Mouse (Mus musculus) megakaryocyte, embryonic 14.5 days (primary cell): Measurements from ENCODE around the gene Dpp3. TPM values are rescaled to one million over a fixed set of nuclear protein-coding genes. Genes with fewer than 3 reads are reported as not detected.

Experiments used
- H3K27me3 ChIP-seq: replicated peaks from 2 replicates; pipeline ENCODE3; 2012; ENCODE audit warnings: inconsistent platforms
- H3K36me3 ChIP-seq: replicated peaks from 2 replicates; pipeline ENCODE3; 2012; ENCODE audit warnings: low read length, inconsistent platforms, mixed read lengths
- H3K4me1 ChIP-seq: 2 replicates; pipeline ENCODE4 v1.6.1; 2012; ENCODE audit warnings: inconsistent platforms
- H3K4me3 ChIP-seq: replicated peaks from 2 replicates; pipeline ENCODE3; 2012; ENCODE audit warnings: moderate library complexity, mild to moderate bottlenecking, inconsistent platforms
- H3K9me3 ChIP-seq: 2 replicates; pipeline ENCODE4 v1.6.1; 2012; ENCODE audit warnings: inconsistent platforms
- FLI1 ChIP-seq: IDR thresholded peaks from 2 replicates; pipeline ENCODE4 v1.6.1; 2012; ENCODE audit warnings: low read length, inconsistent platforms, mixed read lengths
- GATA1 ChIP-seq: IDR thresholded peaks from 3 replicates; pipeline ENCODE4 v1.6.1; 2012; ENCODE audit warnings: mixed read lengths, low read length, inconsistent platforms, borderline replicate concordance
- polyA plus RNA-seq: library from polyadenylated mRNA; stranded (reverse); fragments of >175 nt; gene quantifications from 2 replicates; pipeline ENCODE4 v1.2.3, GENCODE M21; 2012; ENCODE audit warnings: low replicate concordance; ENCODE audit not compliant: insufficient read depth

Gene Dpp3
- polyA plus RNA-seq, 1 experiment: 71.4 TPM

DNA sequence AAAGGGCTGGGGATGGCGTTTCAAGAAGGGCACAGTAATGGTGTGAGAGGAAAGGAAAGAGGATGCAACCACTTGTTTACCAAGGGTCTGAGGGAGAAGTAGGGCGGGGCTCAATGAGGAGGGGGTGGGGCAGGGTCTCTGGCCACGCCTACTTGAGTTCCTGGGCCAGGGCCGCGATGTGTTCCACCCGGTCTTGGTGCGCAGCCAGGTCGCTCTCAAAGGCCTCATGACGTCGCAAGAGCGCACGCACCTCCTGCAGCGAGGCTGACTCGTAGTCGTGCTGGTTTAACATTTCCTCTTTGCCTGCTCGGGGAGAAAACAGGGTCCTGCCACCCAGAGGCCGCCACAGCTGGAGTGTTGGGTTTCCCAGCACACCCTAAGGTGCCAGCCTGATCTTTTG is 62.9 kb downstream of the Dpp3 start:
- Histone ChIP-seq H3K4me1 (peaks cover 10% of the 10 kb centered on the region), H3K4me3 (peak overlapping the region; percentile 85), H3K27me3 (peaks cover 73% of the 10 kb centered on the region)

DNA sequence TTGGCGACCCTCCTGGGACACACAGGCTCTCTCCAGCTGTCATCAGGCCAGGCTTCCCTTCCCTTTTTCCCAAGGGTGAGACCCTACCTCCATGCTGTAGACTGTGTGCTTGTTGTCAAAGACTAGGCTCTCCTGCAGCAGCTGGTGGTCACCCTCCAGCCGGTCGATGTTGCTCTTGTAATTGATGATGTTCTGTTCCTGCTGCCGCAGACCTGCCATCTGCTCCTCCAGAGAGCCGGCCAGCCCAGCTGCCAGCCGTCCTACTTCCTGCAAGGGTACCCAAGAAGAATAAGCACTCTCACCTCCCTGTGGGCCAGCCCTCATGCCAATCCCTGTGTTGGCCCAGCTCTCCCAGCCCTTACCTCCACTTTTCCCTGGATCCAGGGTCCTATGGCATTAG is 65.0 kb downstream of the Dpp3 start:
- H3K27me3 ChIP-seq: peaks cover 76% of the 10 kb centered on the region
- no peak overlapping the region for H3K4me3 ChIP-seq
- TF ChIP-seq FLI1 (no peak), GATA1 (no peak)
- H3K9me3 ChIP-seq: peaks cover 5% of the 10 kb centered on the region; the same call in 1 of the 2 replicates
- H3K36me3 ChIP-seq: no peaks in the 10 kb centered on the region
- peaks cover 10% of the 10 kb centered on the region for H3K4me1 ChIP-seq

More for the DNA sequence above, 62.9 kb downstream of the Dpp3 start:
- TF ChIP-seq FLI1 (no peak), GATA1 (no peak)
- no peaks in the 10 kb centered on the region for H3K36me3 ChIP-seq
- peaks cover 5% of the 10 kb centered on the region; the same call in 1 of the 2 replicates for H3K9me3 ChIP-seq

DNA sequence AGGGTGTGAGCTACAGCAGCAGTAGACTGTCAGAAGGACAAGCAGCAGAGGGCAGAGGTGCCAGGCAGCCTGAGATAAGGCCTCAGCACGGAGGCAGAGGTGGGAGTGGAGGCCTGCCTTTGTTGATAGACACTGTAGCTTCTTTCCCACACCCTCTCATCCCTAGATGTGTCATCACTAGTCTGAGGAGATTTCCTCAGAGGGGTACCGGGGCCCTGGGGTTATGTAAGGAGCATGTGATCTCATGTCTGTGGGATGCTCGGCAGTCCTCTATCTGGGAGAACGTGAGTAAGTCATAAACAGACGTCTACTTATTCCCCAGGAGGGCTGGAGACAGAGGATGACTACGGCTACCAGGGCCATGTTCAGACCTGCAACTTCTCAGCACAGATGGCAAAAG is 69.0 kb downstream of the Dpp3 start:
- Histone ChIP-seq H3K4me1 (peaks cover 12% of the 10 kb centered on the region), H3K36me3 (no peaks in the 10 kb centered on the region), H3K9me3 (peaks cover 5% of the 10 kb centered on the region; the same call in 1 of the 2 replicates), H3K27me3 (peaks cover 83% of the 10 kb centered on the region), H3K4me3 (no peak overlapping the region)
- TF ChIP-seq FLI1 (no peak), GATA1 (no peak)

Other genes starting within 250 kb of the Dpp3 start
- gene Gm960, start 229.6 kb downstream of the Dpp3 start, polyA plus RNA-seq: 16.2 TPM in 1 of 2 replicates, not detected in the other
- gene Sptbn2, start 217.1 kb downstream of the Dpp3 start, polyA plus RNA-seq: 0.39 TPM in 1 of 2 replicates, not detected in the other
- 0.94 and 2.1 TPM in 2 replicates for gene Rbm4b, start 171.8 kb downstream of the Dpp3 start, polyA plus RNA-seq
- gene Rbm4, start 134.4 kb downstream of the Dpp3 start, polyA plus RNA-seq: 11.4 and 20.1 TPM in 2 replicates
- 4.9 TPM in 1 of 2 replicates, not detected in the other for gene Gm21992, start 116.7 kb downstream of the Dpp3 start, polyA plus RNA-seq
- gene Rbm14, start 116.7 kb downstream of the Dpp3 start, polyA plus RNA-seq: 15.3 and 27.4 TPM in 2 replicates
- gene Ccs, start 89.0 kb downstream of the Dpp3 start, polyA plus RNA-seq: 108 and 160 TPM in 2 replicates
- not detected in 2 replicates for gene Ccdc87, start 88.9 kb downstream of the Dpp3 start, polyA plus RNA-seq
- 7.3 TPM in 1 of 2 replicates, not detected in the other for gene Ctsf, start 73.2 kb downstream of the Dpp3 start, polyA plus RNA-seq
- 0.06 TPM in 1 of 2 replicates, not detected in the other for gene Actn3, start 50.4 kb downstream of the Dpp3 start, polyA plus RNA-seq
- gene Zdhhc24, start 49.6 kb downstream of the Dpp3 start, polyA plus RNA-seq: 1.7 and 9.4 TPM in 2 replicates
- gene Bbs1, start 21.7 kb downstream of the Dpp3 start, polyA plus RNA-seq: 0.62 TPM in 1 of 2 replicates, not detected in the other
- 0.10 TPM in 1 of 2 replicates, not detected in the other for gene Peli3, start 14.8 kb upstream of the Dpp3 start, polyA plus RNA-seq
- 7.2 and 45.3 TPM in 2 replicates for gene Mrpl11, start 33.9 kb upstream of the Dpp3 start, polyA plus RNA-seq
- 1.1 TPM in 2 replicates for gene Npas4, start 62.0 kb upstream of the Dpp3 start, polyA plus RNA-seq
- 0.58 and 0.94 TPM in 2 replicates for gene Slc29a2, start 95.6 kb upstream of the Dpp3 start, polyA plus RNA-seq
- 1.3 and 2.0 TPM in 2 replicates for gene B4gat1, start 110.5 kb upstream of the Dpp3 start, polyA plus RNA-seq
- gene AC124502.3, start 110.6 kb upstream of the Dpp3 start, polyA plus RNA-seq: not detected in 2 replicates
- gene Brms1, start 113.1 kb upstream of the Dpp3 start, polyA plus RNA-seq: 82.3 and 110 TPM in 2 replicates
- 0.47 TPM in 1 of 2 replicates, not detected in the other for gene Rin1, start 122.2 kb upstream of the Dpp3 start, polyA plus RNA-seq
- gene Cd248, start 139.8 kb upstream of the Dpp3 start, polyA plus RNA-seq: 0.74 and 1.3 TPM in 2 replicates
- gene Tmem151a, start 157.2 kb upstream of the Dpp3 start, polyA plus RNA-seq: 0.32 TPM in 1 of 2 replicates, not detected in the other
- gene Yif1a, start 160.3 kb upstream of the Dpp3 start, polyA plus RNA-seq: 24.4 and 25.6 TPM in 2 replicates
- gene Cnih2, start 170.2 kb upstream of the Dpp3 start, polyA plus RNA-seq: 4.9 and 13.6 TPM in 2 replicates
- 445 and 649 TPM in 2 replicates for gene Rab1b, start 178.8 kb upstream of the Dpp3 start, polyA plus RNA-seq
- 12.7 and 17.2 TPM in 2 replicates for gene Klc2, start 190.3 kb upstream of the Dpp3 start, polyA plus RNA-seq